In the genomic region with DNA sequence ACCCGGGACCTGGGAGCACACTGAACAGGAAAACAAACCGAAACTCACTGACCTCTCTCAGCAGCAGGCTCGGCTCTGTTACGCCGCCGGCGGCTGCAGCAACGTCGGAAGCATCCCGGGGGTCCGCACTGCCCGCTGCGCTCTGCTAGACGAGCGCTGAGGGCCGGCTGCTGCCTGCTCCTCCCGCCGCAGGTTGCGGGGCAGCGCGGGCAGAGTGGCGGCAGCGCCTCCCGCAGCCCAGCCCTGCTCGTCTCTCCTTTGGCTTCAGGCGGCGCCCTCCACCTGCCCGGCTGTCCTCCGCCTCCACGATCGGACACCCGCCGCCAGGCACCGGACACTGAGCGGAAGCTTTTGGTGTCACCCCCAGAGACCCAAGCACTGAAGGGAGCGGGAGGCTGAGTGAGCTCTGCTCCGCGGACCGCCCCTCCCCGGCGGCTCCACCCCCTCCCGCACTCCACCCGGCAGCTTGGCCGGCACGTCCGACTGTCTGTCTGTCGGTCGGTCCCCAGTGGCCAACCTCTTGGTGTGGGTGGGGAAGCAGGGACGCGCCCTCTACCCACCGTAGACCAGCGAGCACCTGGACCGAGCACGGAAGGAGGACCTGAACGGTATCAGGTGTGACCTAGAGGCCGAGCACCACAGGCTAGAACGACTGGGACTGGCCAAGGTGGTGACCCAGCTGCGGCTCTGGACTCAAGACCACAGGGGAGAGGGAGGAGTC, we compare ENCODE assay signal across 8 mouse cellular contexts. TPM values are rescaled to one million over a fixed set of nuclear protein-coding genes. Genes with fewer than 3 reads are reported as not detected.
DNase-seq lines count a peak whose midpoint lies in the region; ATAC-seq and TF ChIP-seq lines count a peak whose summit lies in the region.

Rnf152 (minus strand) TSS at position 420 of the 721 bp plus-strand sequence.

- DNase-seq in Muller cell, postnatal 12 days (ENCODE audit: inconsistent ontology term): peak; percentile 74
- peak; percentile 88 for DNase-seq in cerebellum, adult 11-12 months
- DNase-seq in heart, postnatal 25 days (ENCODE audit: low spot score): peak; percentile 31
- peak; percentile 69 to 80 for DNase-seq in kidney, postnatal 4 days
- peak; percentile 57 for DNase-seq in urinary bladder, adult 2 months (ENCODE audit: low spot score)

- peak within 1 kb of the TSS; percentile 71 for H3K27ac ChIP-seq in forebrain, embryonic 15.5 days (replicated peaks)
- peak within 1 kb of the TSS; percentile 20; the same call in 1 of the 2 replicates for H3K27ac ChIP-seq in lung, embryonic 15.5 days
- H3K27ac ChIP-seq in olfactory bulb, adult 2 months (ENCODE audit: insufficient read depth, low read depth, low read length): no peak within 1 kb of the TSS

- H3K27me3 ChIP-seq in forebrain, embryonic 15.5 days: no peaks in the 10 kb centered on the region
- no peaks in the 10 kb centered on the region; the same call in 1 of the 2 replicates for H3K27me3 ChIP-seq in lung, embryonic 15.5 days

- intact Hi-C loops in heart, postnatal 25 days (cut with DNase I): loop anchor here (2.0 kb wide), 1 partner anchor 370 kb away; no protein-coding TSS in a partner anchor

- TF ChIP-seq POLR2A in olfactory bulb, adult 2 months (IDR thresholded peaks at IDR 0.05; ENCODE audit: insufficient read depth, low read depth, low read length): no peak

- under 1% methylated on average over 58 of the region's 58 CpGs for WGBS in forebrain, embryonic 15.5 days
- WGBS in lung, embryonic 15.5 days: under 1% methylated on average over 58 of the region's 58 CpGs
- 3% methylated on average over 58 of the region's 58 CpGs for WGBS in olfactory bulb, adult 2 months

- H3K4me3 ChIP-seq in forebrain, embryonic 15.5 days: peak within 1 kb of the TSS; percentile 63
- peak within 1 kb of the TSS; percentile 81 for H3K4me3 ChIP-seq in lung, embryonic 15.5 days
- peak within 1 kb of the TSS; percentile 71 for H3K4me3 ChIP-seq in olfactory bulb, adult 2 months (ENCODE audit: insufficient read depth, low read depth, low read length)

- H3K4me2 ChIP-seq in forebrain, embryonic 15.5 days (replicated peaks): peak within 1 kb of the TSS; percentile 85
- H3K4me2 ChIP-seq in lung, embryonic 15.5 days: peak within 1 kb of the TSS; percentile 93

- peaks cover 5% of the 10 kb centered on the region for H3K4me1 ChIP-seq in forebrain, embryonic 15.5 days
- 0 out of 2 replicates have a peak, but pooled peaks cover 2% of the 10 kb centered on the region for H3K4me1 ChIP-seq in lung, embryonic 15.5 days
- H3K4me1 ChIP-seq in olfactory bulb, adult 2 months (ENCODE audit: control insufficient read depth, insufficient read depth, low read length): peaks cover 14% of the 10 kb centered on the region

- H3K9ac ChIP-seq in forebrain, embryonic 15.5 days (replicated peaks): peak within 1 kb of the TSS; percentile 67
- peak within 1 kb of the TSS; percentile 69 for H3K9ac ChIP-seq in lung, embryonic 15.5 days

- no peaks in the 10 kb centered on the region for H3K9me3 ChIP-seq in forebrain, embryonic 15.5 days
- no peaks in the 10 kb centered on the region for H3K9me3 ChIP-seq in lung, embryonic 15.5 days

- ATAC-seq in forebrain, embryonic 15.5 days (replicated peaks): peak; percentile 75
- peak; percentile 85 for ATAC-seq in lung, embryonic 15.5 days (ENCODE audit: borderline replicate concordance, extremely low read depth, low FRiP score, low TSS enrichment)

- no peak for TF ChIP-seq CTCF in olfactory bulb, adult 2 months (IDR thresholded peaks at IDR 0.05; ENCODE audit: insufficient read depth, low read depth, low read length)

- H3K36me3 ChIP-seq in forebrain, embryonic 15.5 days: no peaks in the 10 kb centered on the region
- H3K36me3 ChIP-seq in lung, embryonic 15.5 days: no peaks in the 10 kb centered on the region

RNA-seq across cellular contexts. Expression of gene Rnf152, which starts in this region (rescaled TPM):
- polyA plus RNA-seq in forebrain, embryonic 15.5 days (2015; fragmentation: Nextera tagmentation; extraction: Ambion mirVana): 6.7 and 6.8 TPM in 2 replicates
- total RNA-seq in heart, postnatal 25 days (2021): 1 to 10 TPM; 1.4 to 1.5 TPM
- polyA plus RNA-seq in lung, embryonic 15.5 days (2015; fragmentation: Nextera tagmentation; extraction: Ambion mirVana): 1.2 and 1.3 TPM in 2 replicates
- polyA plus RNA-seq in olfactory bulb, adult 2 months (2012; ENCODE audit: insufficient read depth, insufficient read length, low replicate concordance, missing spikeins): not detected in 2 replicates
- polyA plus RNA-seq in urinary bladder, adult 2 months (2012; rRNA removed): 2.0 and 3.9 TPM in 2 replicates

Comparison
In these comparisons a context has a peak if more than half of its experiments do, and no peak if none do; other contexts are left out.
1. DNase-seq: peak in every context shown above with its lines; median percentile 88 in cerebellum, adult 11-12 months; 74 in kidney, postnatal 4 days; 74 in Muller cell, postnatal 12 days; 57 in urinary bladder, adult 2 months; 31 in heart, postnatal 25 days.